Mouse (Mus musculus) heart, embryonic 12.5 days (tissue): ENCODE results near the gene Angptl6. TPM values are rescaled to one million over a fixed set of nuclear protein-coding genes. Genes with fewer than 3 reads are reported as not detected.
A peak's percentile ranks its signal among the peaks of the same experiment; 100 is the strongest.

Experiments used
- ATAC-seq: fragments of 200-750 bp; cut with Nextera tagmentation; 2 replicates; pipeline ENCODE4 v1.8.0; 2017; ENCODE audit warnings: moderate TSS enrichment, moderate library complexity; ENCODE audit not compliant: insufficient number of reproducible peaks, low FRiP score
- H3K27ac ChIP-seq: fragments of 300-500 bp; sonication (generic); 2 replicates; pipeline ENCODE4 v1.5.1; 2016; ENCODE audit warnings: mild to moderate bottlenecking, moderate library complexity; ENCODE audit not compliant: poor library complexity, severe bottlenecking
- H3K27me3 ChIP-seq: fragments of 300-500 bp; sonication (generic); replicated peaks from 2 replicates; pipeline ENCODE4 v1.6.1; 2016; ENCODE audit warnings: mild to moderate bottlenecking, moderate library complexity
- H3K36me3 ChIP-seq: fragments of 300-500 bp; sonication (generic); 2 replicates; pipeline ENCODE4 v1.6.1; 2016; ENCODE audit warnings: mild to moderate bottlenecking, moderate library complexity
- H3K4me1 ChIP-seq: fragments of 300-500 bp; sonication (generic); replicated peaks from 2 replicates; pipeline ENCODE4 v1.6.1; 2016; ENCODE audit warnings: mild to moderate bottlenecking
- H3K4me2 ChIP-seq: fragments of 300-500 bp; sonication (generic); 2 replicates; pipeline ENCODE4 v1.6.1; 2016; ENCODE audit warnings: mild to moderate bottlenecking, moderate library complexity
- H3K4me3 ChIP-seq: fragments of 300-500 bp; sonication (generic); 2 replicates; pipeline ENCODE4 v1.5.1; 2016; ENCODE audit warnings: mild to moderate bottlenecking
- H3K9ac ChIP-seq: fragments of 300-500 bp; sonication (generic); 2 replicates; pipeline ENCODE4 v1.6.1; 2016; ENCODE audit warnings: mild to moderate bottlenecking, moderate library complexity
- H3K9me3 ChIP-seq: fragments of 300-500 bp; sonication (generic); replicated peaks from 2 replicates; pipeline ENCODE4 v1.6.1; 2016; ENCODE audit warnings: mild to moderate bottlenecking, moderate library complexity
- WGBS: fragments of 180-500 bp; shearing (Covaris S2); methylation state at CpG from one replicate; pipeline ENCODE4 v1.1.7; 2016; 5-methylcytosine and 5-hydroxymethylcytosine counted together
- polyA plus RNA-seq: library from polyadenylated mRNA; unstranded; fragments of >200 nt; fragmentation: Nextera tagmentation; extraction: Ambion mirVana; gene quantifications from 2 replicates; pipeline ENCODE4 v1.2.1, GENCODE M21; 2016

Angptl6 gene
- polyA plus RNA-seq, 1 experiment from 2014 or later = 2.5 TPM

DNA sequence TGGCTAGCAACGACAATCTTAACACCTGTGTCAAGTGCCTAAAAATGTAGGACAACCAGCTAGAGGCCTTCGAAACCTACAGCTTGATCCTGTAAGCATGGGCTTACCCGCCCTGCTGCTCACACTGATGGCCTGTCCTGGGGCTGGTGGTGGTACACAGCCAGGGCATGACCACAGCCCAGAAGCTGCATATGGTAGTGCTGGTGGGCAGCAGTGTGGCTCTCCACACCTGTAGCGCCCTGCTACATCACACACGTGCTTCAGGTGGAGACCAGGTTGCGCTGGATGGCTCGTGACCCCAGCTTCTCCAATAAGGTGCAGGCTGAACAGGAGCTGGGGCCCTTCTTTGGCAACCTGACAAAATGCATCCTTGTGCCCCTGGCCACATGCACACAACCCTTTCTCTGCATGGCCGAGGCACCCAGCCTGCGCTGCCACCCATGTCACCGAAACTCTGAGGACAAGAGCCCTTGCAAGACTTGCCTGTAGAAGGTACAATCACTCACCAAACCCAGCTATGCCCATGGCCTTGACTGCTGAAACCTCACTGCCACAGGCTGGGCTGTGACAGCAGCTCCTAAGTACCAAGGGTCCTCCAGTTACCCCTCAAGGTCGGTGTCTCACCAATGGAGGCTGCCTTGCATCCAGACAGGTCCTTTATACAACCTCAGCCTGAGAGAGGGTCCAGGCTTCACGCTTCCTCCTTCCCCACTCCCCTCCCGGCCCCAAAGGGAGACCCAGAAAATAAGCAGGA lies 14.2 kb upstream of the Angptl6 start:
- Histone ChIP-seq H3K9ac (no peak overlapping the region), H3K27ac (no peak overlapping the region), H3K27me3 (no peaks in the 10 kb centered on the region), H3K4me1 (peaks cover 20% of the 10 kb centered on the region), H3K4me3 (no peak overlapping the region), H3K4me2 (no peak overlapping the region), H3K9me3 (no peaks in the 10 kb centered on the region), H3K36me3 (peaks cover 80% of the 10 kb centered on the region)
- WGBS = 85% methylated on average over 13 of the region's 13 CpGs
- no peak for ATAC-seq

DNA sequence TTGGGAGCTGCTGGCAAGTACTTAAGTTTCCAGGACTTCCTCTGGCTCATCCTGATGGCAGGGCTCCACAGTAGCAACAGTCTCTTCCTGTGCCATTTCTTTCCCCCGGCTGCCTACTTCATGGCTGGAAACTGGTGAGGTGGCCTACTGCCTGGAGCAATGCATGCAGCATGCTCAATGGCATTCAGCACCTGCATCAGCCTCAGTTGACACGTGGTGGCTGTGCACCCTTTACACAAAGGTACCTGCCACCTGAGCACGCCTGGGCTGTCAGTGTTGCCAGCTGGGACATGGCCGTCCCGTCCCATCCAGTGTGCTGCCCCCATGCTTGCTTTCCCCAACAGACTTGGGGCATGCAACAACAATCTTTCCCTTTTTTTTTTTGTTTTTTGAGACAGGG lies 13.5 kb upstream of the Angptl6 start:
- Histone ChIP-seq H3K9ac (no peak overlapping the region), H3K4me3 (no peak overlapping the region), H3K36me3 (peaks cover 80% of the 10 kb centered on the region), H3K27me3 (no peaks in the 10 kb centered on the region), H3K27ac (no peak overlapping the region), H3K9me3 (no peaks in the 10 kb centered on the region), H3K4me1 (peaks cover 20% of the 10 kb centered on the region), H3K4me2 (no peak overlapping the region)
- no peak for ATAC-seq
- WGBS = 61% methylated on average over 5 of the region's 5 CpGs

DNA sequence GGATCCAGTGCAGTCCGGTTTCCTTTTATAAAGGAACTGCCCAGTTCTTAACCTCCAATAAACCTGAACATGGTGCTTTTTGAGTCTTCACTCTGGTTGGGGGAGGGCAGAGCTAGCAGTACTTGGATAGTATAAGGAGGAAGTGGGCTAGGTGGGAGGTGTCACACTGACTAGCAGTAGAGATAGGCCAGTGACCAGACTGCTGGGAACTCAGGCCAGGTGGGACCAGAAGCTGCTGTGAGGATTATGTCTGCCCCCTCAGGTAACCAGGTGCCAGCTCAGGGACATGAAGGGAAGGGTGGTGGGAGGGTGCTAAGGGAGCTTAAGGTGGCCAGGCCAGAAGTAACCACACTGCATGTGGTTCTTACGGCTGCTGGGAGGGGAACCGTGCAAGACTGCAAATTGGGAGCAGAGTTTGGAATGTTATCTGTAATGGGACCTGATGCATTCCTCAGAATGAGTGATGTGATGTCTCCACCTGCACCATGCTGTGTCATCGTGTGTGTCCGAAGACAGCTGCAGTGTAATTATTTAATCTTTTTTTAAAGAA lies 12.7 kb upstream of the Angptl6 start:
- H3K27me3 ChIP-seq = no peaks in the 10 kb centered on the region
- H3K36me3 ChIP-seq = peaks cover 79% of the 10 kb centered on the region
- H3K4me2 ChIP-seq = no peak overlapping the region
- no peak overlapping the region for H3K27ac ChIP-seq
- no peak overlapping the region for H3K9ac ChIP-seq
- 61% methylated on average over 5 of the region's 5 CpGs for WGBS
- no peak overlapping the region for H3K4me3 ChIP-seq
- H3K9me3 ChIP-seq = no peaks in the 10 kb centered on the region
- peaks cover 13% of the 10 kb centered on the region for H3K4me1 ChIP-seq
- ATAC-seq = no peak

DNA sequence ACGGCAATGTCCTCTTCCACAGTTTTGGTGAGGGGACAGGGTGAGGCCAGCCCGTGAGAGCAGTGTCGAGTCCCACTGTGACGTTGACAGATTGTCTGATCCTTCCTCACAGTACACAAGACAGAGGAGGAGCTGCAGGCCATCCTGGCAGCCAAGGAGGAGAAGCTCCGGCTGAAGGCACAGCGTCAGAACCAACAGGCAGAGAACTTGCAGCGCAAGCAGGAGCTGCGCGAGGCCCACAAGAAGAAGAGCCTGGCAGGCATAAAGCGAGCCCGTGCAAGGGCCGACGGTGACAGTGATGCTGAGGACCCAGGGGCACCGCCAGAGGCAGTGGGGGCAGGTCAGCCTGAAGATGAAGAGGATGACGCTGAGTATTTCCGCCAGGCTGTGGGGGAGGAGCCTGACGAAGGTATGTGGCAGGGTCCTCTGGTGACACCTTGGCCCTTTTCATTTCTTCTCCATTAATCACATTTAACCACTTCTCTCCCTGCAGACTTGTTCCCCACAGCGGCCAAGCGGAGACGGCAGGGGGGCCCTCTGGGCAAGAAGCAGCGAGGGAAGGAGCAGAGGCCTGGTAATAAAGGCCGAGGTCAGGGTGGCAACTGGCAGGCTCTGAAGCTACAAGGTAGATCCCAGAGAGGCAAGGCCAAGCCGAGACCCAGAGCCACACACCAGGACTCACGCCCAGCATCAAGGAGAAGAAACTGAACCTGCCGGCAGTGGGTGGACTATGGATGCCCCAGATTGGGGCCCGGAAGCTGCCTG lies 12.0 kb upstream of the Angptl6 start:
- peaks cover 72% of the 10 kb centered on the region for H3K36me3 ChIP-seq
- no peak overlapping the region for H3K4me2 ChIP-seq
- H3K4me3 ChIP-seq = no peak overlapping the region
- H3K9ac ChIP-seq = no peak overlapping the region
- WGBS = 78% methylated on average over 26 of the region's 26 CpGs
- H3K27me3 ChIP-seq = no peaks in the 10 kb centered on the region
- H3K9me3 ChIP-seq = no peaks in the 10 kb centered on the region
- no peak overlapping the region for H3K27ac ChIP-seq
- ATAC-seq = no peak
- peaks cover 8% of the 10 kb centered on the region for H3K4me1 ChIP-seq

DNA sequence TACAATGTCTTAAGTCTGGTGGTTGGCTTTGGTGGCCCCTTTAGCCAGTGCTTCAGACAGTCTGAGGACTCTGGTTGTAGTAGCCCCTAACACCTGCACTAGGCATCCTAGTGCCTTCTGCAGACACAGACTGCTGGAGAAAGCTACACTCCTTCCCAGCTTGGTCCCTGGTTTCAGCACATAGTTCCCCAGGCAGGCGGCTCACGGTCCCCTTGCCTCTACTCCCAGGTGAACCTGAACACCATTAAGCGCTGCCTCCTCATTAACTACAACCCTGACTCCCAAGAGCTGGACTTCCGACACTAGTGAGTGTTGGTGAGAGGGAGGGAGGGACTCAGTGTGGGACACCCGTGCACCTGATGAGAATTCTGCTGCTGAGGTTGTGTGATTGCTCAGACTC lies 10.9 kb upstream of the Angptl6 start:
- no peak overlapping the region for H3K9ac ChIP-seq
- H3K36me3 ChIP-seq = peaks cover 62% of the 10 kb centered on the region
- H3K27me3 ChIP-seq = no peaks in the 10 kb centered on the region
- no peak overlapping the region for H3K4me2 ChIP-seq
- H3K4me3 ChIP-seq = no peak overlapping the region
- 90% methylated on average over 5 of the region's 5 CpGs for WGBS
- H3K9me3 ChIP-seq = no peaks in the 10 kb centered on the region
- H3K4me1 ChIP-seq = peaks cover 8% of the 10 kb centered on the region
- no peak overlapping the region for H3K27ac ChIP-seq
- ATAC-seq = no peak

DNA sequence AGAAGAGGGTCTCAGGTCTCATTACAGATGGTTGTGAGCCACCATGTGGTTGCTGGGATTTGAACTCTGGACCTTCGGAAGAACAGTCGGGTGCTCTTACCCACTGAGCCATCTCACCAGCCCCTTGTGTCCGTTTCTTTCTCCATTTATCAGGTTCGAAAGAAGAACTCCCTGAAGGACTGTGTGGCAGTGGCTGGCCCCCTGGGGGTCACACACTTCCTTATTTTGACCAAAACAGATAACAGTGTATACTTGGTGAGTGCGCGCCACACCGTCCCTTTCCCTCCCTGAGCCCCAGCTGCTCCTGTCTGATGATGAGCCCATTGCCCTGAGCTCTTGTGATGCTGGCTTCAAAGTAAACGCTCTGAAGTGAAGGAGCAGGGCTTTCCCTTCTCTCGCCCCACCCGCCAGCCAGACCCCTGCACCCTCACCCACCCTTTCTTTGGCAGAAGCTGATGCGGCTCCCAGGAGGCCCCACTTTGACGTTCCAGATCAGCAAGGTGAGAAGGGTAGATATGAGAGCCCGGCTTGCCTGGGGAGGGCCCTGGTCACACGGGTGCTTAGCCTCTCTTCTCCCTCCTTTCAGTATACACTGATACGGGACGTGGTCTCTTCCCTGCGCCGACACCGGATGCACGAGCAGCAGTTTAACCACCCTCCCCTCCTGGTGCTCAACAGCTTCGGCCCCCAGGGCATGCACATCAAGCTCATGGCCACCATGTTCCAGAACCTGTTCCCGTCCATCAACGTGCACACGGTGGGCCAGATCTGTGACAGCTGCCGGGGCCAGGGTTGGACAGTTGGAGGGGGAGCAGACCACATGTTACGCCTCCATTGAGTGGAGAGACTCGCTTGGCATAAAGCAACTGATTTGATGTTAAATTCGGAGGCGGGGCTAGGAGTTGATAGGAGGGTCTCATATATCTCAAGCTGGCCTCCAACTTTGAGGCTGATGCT lies 9.9 kb upstream of the Angptl6 start:
- no peak for ATAC-seq
- Histone ChIP-seq H3K4me2 (peak overlapping the region; percentile 74), H3K4me3 (peak overlapping the region; percentile 87), H3K9me3 (0 out of 2 replicates have a peak, but pooled peaks cover 6% of the 10 kb centered on the region), H3K4me1 (peaks cover 8% of the 10 kb centered on the region), H3K27ac (no peak overlapping the region), H3K9ac (0 out of 2 replicates have a peak overlapping the region, but pooled peaks have one; percentile 2), H3K36me3 (peaks cover 53% of the 10 kb centered on the region), H3K27me3 (no peaks in the 10 kb centered on the region)
- 75% methylated on average over 29 of the region's 29 CpGs for WGBS

DNA sequence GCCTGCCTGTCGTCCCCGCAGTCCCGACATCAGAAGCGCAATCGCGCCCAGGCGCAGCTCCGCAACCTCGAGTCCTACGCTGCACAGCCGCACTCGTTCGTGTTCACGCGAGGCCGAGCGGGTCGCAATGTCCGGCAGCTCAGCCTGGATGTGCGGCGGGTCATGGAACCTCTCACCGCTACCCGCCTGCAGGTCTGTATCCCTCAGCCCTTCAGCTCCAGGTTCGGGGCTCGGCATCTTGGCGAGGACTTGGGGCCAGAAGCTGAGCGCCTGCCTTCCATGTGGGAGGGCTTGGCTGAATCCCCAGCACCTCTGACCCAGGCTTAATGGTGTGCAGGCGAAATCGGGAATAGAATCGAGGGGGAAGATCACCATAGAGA lies 8.8 kb upstream of the Angptl6 start:
- Histone ChIP-seq H3K4me1 (peaks cover 8% of the 10 kb centered on the region), H3K4me3 (peak overlapping the region; percentile 87), H3K9ac (peak overlapping the region; percentile 88), H3K27me3 (no peaks in the 10 kb centered on the region), H3K9me3 (0 out of 2 replicates have a peak, but pooled peaks cover 6% of the 10 kb centered on the region), H3K27ac (peak overlapping the region; percentile 84; the same call in 1 of the 2 replicates), H3K4me2 (peak overlapping the region; percentile 74), H3K36me3 (peaks cover 42% of the 10 kb centered on the region)
- 0% methylated on average over 30 of the region's 30 CpGs for WGBS
- ATAC-seq = peak; percentile 33

DNA sequence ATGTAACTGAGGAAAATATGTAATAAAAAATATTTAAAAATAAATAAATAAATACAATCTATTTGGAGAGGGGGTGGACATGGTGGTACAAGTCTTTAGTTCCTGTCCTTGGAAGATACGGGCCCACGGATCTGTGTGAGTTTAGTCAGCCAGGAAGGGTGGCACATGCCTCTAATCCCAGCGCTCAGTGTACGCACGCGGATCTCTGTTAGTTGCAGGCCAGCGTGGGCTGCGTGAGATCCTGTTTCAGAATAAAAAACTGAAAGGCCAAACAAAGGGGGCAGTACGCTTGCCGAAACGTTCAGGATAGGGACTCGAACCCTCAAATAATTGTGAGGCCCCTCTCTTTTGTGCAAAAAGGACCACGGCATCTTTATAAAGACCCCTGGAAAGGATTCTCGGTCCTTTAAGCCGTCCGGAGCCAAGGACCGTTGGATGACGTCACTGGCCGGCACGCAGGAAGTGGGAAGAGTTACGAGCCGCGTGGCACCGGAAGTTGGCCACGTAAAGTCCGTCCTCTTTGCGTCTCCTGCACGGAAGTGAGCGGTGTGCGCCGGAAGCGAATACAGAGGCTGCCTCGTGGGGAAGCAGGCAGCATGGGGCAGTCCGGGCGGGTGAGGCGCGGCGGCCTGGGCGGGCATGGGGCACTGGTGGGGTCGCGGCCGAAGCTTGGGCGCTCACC lies 8.3 kb upstream of the Angptl6 start, which contains the start of gene Ppan:
TSS of gene Ppan (plus strand) at position 472 of the 682 bp plus-strand sequence.
- no peaks in the 10 kb centered on the region for H3K27me3 ChIP-seq
- H3K4me1 ChIP-seq = peaks cover 8% of the 10 kb centered on the region
- ATAC-seq = peak; percentile 95
- H3K9me3 ChIP-seq = 0 out of 2 replicates have a peak, but pooled peaks cover 6% of the 10 kb centered on the region
- H3K4me3 ChIP-seq = peak within 1 kb of the TSS; percentile 87
- peak within 1 kb of the TSS; percentile 84 for H3K27ac ChIP-seq
- H3K9ac ChIP-seq = peak within 1 kb of the TSS; percentile 88
- peak within 1 kb of the TSS; percentile 74 for H3K4me2 ChIP-seq
- H3K36me3 ChIP-seq = peaks cover 37% of the 10 kb centered on the region
- under 1% methylated on average over 43 of the region's 43 CpGs for WGBS

DNA sequence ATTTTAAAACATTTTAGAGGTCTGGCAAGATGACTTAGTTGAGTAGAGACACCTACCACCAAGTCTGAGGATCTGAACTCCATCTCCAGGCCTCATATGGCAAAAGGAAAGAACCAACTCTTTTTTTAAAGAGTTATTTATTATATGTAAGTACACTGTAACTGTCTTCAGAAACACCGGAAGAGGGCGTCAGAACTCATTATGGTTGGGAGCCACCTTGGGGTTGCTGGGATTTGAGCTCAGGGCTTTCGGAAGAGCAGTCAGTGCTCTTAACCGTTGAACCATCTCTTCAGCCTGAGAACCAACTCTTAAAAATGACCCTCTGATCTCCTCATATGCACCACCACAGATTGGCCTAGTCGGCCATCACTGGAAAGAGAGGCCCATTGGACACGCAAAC lies 7.7 kb upstream of the Angptl6 start:
- H3K4me2 ChIP-seq = no peak overlapping the region
- no peak overlapping the region for H3K27ac ChIP-seq
- WGBS = 88% methylated on average over 6 of the region's 6 CpGs
- H3K9ac ChIP-seq = no peak overlapping the region
- peaks cover 8% of the 10 kb centered on the region for H3K4me1 ChIP-seq
- peaks cover 31% of the 10 kb centered on the region for H3K36me3 ChIP-seq
- H3K9me3 ChIP-seq = 0 out of 2 replicates have a peak, but pooled peaks cover 6% of the 10 kb centered on the region
- no peak overlapping the region for H3K4me3 ChIP-seq
- H3K27me3 ChIP-seq = no peaks in the 10 kb centered on the region
- no peak for ATAC-seq

DNA sequence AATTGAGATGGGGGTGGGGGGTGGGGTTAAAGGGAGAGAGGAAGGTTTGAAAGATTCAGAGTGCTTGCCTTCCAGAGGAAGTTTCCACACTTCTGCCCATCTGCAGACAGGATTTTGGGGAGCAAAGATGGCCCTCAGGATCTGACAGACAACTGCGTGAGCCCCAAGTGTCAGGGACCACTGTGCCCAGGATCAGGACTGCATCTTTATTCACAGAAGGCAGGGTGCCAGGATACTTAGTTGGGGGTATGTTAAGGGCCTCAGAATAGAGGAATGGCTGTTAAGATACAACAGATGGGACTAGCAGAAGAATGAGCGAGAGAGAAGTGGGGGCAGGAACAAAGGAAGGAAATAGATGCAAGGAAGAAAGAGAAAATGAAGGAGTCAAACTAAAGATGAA lies 7.0 kb upstream of the Angptl6 start:
- 0 out of 2 replicates have a peak, but pooled peaks cover 6% of the 10 kb centered on the region for H3K9me3 ChIP-seq
- no peak overlapping the region for H3K27ac ChIP-seq
- no peaks in the 10 kb centered on the region for H3K27me3 ChIP-seq
- no peak for ATAC-seq
- H3K9ac ChIP-seq = no peak overlapping the region
- H3K4me3 ChIP-seq = no peak overlapping the region
- WGBS = 92% methylated on average over 2 of the region's 2 CpGs
- peaks cover 24% of the 10 kb centered on the region for H3K36me3 ChIP-seq
- no peak overlapping the region for H3K4me2 ChIP-seq
- peaks cover 8% of the 10 kb centered on the region for H3K4me1 ChIP-seq
